Mouse (Mus musculus) heart, embryonic 15.5 days (tissue): ENCODE measurements around the gene Myoc. TPM values are rescaled to one million over a fixed set of nuclear protein-coding genes. Genes with fewer than 3 reads are reported as not detected.
"Not testable (repeated sequence)": the region's sequence is repeated elsewhere in the genome, so short reads cannot be mapped to it uniquely, and the experiment has no call there.

Experiments used
- ATAC-seq: fragments of 200-750 bp; cut with Nextera tagmentation; replicated peaks from 2 replicates; pipeline ENCODE4 v1.8.0; 2017; ENCODE audit warnings: low read depth, moderate TSS enrichment; ENCODE audit not compliant: insufficient number of reproducible peaks, insufficient read depth, low FRiP score
- H3K27ac ChIP-seq: fragments of 300-500 bp; sonication (generic); 2 replicates; pipeline ENCODE4 v1.5.1; 2015; ENCODE audit warnings: mild to moderate bottlenecking, inconsistent platforms
- H3K27me3 ChIP-seq: fragments of 300-500 bp; sonication (generic); 2 replicates; pipeline ENCODE4 v1.6.1; 2015; ENCODE audit warnings: inconsistent platforms
- H3K36me3 ChIP-seq: fragments of 300-500 bp; sonication (generic); 2 replicates; pipeline ENCODE4 v1.6.1; 2015; ENCODE audit warnings: mild to moderate bottlenecking, inconsistent platforms
- H3K4me1 ChIP-seq: fragments of 300-500 bp; sonication (generic); replicated peaks from 2 replicates; pipeline ENCODE4 v1.6.1; 2015; ENCODE audit warnings: inconsistent platforms
- H3K4me2 ChIP-seq: fragments of 300-500 bp; sonication (generic); 2 replicates; pipeline ENCODE4 v1.6.1; 2015; ENCODE audit warnings: inconsistent platforms, mild to moderate bottlenecking, moderate library complexity
- H3K4me3 ChIP-seq: fragments of 300-500 bp; sonication (generic); 2 replicates; pipeline ENCODE4 v1.5.1; 2015; ENCODE audit warnings: mild to moderate bottlenecking, inconsistent platforms
- H3K9ac ChIP-seq: fragments of 300-500 bp; sonication (generic); 2 replicates; pipeline ENCODE4 v1.6.1; 2015; ENCODE audit warnings: mild to moderate bottlenecking, inconsistent platforms
- H3K9me3 ChIP-seq: fragments of 300-500 bp; sonication (generic); replicated peaks from 2 replicates; pipeline ENCODE4 v1.6.1; 2016; ENCODE audit warnings: inconsistent platforms
- WGBS: fragments of 180-500 bp; shearing (Covaris S2); methylation state at CpG from one replicate; pipeline ENCODE4 v1.1.7; 2015; ENCODE audit warnings: mixed read lengths; 5-methylcytosine and 5-hydroxymethylcytosine counted together
- polyA plus RNA-seq: library from polyadenylated mRNA; unstranded; fragments of >200 nt; fragmentation: Nextera tagmentation; extraction: Ambion mirVana; gene quantifications from 2 replicates; pipeline ENCODE4 v1.2.1, GENCODE M21; 2015

The Myoc gene
- polyA plus RNA-seq, 1 experiment from 2014 or later: not detected

GRCm38 (mm10) chr1:162623895-162624294 lies 15.1 kb upstream of the Myoc start:
- WGBS: 27% methylated on average over 4 of the region's 4 CpGs
- no peak overlapping the region for H3K4me3 ChIP-seq
- no peak overlapping the region for H3K9ac ChIP-seq
- peaks cover 10% of the 10 kb centered on the region for H3K4me1 ChIP-seq
- H3K27ac ChIP-seq: no peak overlapping the region
- no peak for ATAC-seq
- H3K36me3 ChIP-seq: no peaks in the 10 kb centered on the region
- H3K27me3 ChIP-seq: no peaks in the 10 kb centered on the region
- no peak overlapping the region for H3K4me2 ChIP-seq
- H3K9me3 ChIP-seq: no peaks in the 10 kb centered on the region

- H3K36me3 ChIP-seq: no peaks in the 10 kb centered on the region
- 16% methylated on average over 7 of the region's 7 CpGs for WGBS
- no peaks in the 10 kb centered on the region for H3K27me3 ChIP-seq
- no peak overlapping the region for H3K4me3 ChIP-seq
- no peak overlapping the region for H3K27ac ChIP-seq
- peaks cover 10% of the 10 kb centered on the region for H3K4me1 ChIP-seq
- H3K4me2 ChIP-seq: no peak overlapping the region
- no peaks in the 10 kb centered on the region for H3K9me3 ChIP-seq
- no peak overlapping the region for H3K9ac ChIP-seq
- no peak for ATAC-seq
Observed at GRCm38 (mm10) chr1:162625229-162625628, 13.7 kb upstream of the Myoc start.

- 71% methylated on average over 4 of the region's 4 CpGs for WGBS
- not testable (repeated sequence) for ATAC-seq, H3K36me3 ChIP-seq, H3K27me3 ChIP-seq, H3K4me3 ChIP-seq, H3K9ac ChIP-seq, H3K9me3 ChIP-seq, H3K27ac ChIP-seq, H3K4me1 ChIP-seq, H3K4me2 ChIP-seq
Observed at GRCm38 (mm10) chr1:162627821-162628220, 11.1 kb upstream of the Myoc start.

- H3K4me3 ChIP-seq, H3K9me3 ChIP-seq, H3K4me2 ChIP-seq, H3K27ac ChIP-seq, H3K27me3 ChIP-seq, H3K4me1 ChIP-seq, H3K9ac ChIP-seq, ATAC-seq, H3K36me3 ChIP-seq: not testable (repeated sequence)
- WGBS: 90% methylated on average over 15 of the region's 15 CpGs
Observed at GRCm38 (mm10) chr1:162628326-162628725, 10.6 kb upstream of the Myoc start.

GRCm38 (mm10) chr1:162635291-162635931 lies 3.5 kb upstream of the Myoc start:
- not testable (repeated sequence) for H3K4me3 ChIP-seq, H3K27me3 ChIP-seq, H3K9me3 ChIP-seq, H3K27ac ChIP-seq, H3K9ac ChIP-seq, H3K4me2 ChIP-seq, H3K36me3 ChIP-seq, ATAC-seq, H3K4me1 ChIP-seq
- WGBS: 37% methylated on average over 1 of the region's 1 CpGs

- Histone ChIP-seq H3K9ac (no peak overlapping the region), H3K4me1 (no peaks in the 10 kb centered on the region), H3K36me3 (no peaks in the 10 kb centered on the region), H3K9me3 (no peaks in the 10 kb centered on the region), H3K27me3 (no peaks in the 10 kb centered on the region), H3K27ac (no peak overlapping the region), H3K4me2 (no peak overlapping the region), H3K4me3 (no peak overlapping the region)
- WGBS: 69% methylated on average over 3 of the region's 3 CpGs
- ATAC-seq: no peak
Observed at GRCm38 (mm10) chr1:162636516-162636915, 2.4 kb upstream of the Myoc start.

GRCm38 (mm10) chr1:162638535-162638934 lies 420 bp upstream of the Myoc start:
- WGBS: 89% methylated on average over 4 of the region's 4 CpGs
- ATAC-seq: no peak

GRCm38 (mm10) chr1:162639861-162640260 lies 906 bp downstream of the Myoc start:
- 89% methylated on average over 1 of the region's 1 CpGs for WGBS
- ATAC-seq: no peak
- no peak overlapping the region for H3K4me2 ChIP-seq
- H3K4me1 ChIP-seq: no peaks in the 10 kb centered on the region
- no peak overlapping the region for H3K27ac ChIP-seq
- H3K9ac ChIP-seq: no peak overlapping the region
- no peaks in the 10 kb centered on the region for H3K9me3 ChIP-seq
- H3K4me3 ChIP-seq: no peak overlapping the region
- H3K27me3 ChIP-seq: no peaks in the 10 kb centered on the region
- no peaks in the 10 kb centered on the region for H3K36me3 ChIP-seq

More at GRCm38 (mm10) chr1:162638535-162638934, 420 bp upstream of the Myoc start:
- no peak overlapping the region for H3K4me3 ChIP-seq
- no peaks in the 10 kb centered on the region for H3K4me1 ChIP-seq
- H3K36me3 ChIP-seq: no peaks in the 10 kb centered on the region
- no peak overlapping the region for H3K4me2 ChIP-seq
- no peaks in the 10 kb centered on the region for H3K27me3 ChIP-seq
- H3K27ac ChIP-seq: no peak overlapping the region
- no peak overlapping the region for H3K9ac ChIP-seq
- no peaks in the 10 kb centered on the region for H3K9me3 ChIP-seq

- H3K9ac ChIP-seq: no peak overlapping the region
- H3K4me2 ChIP-seq: no peak overlapping the region
- no peak overlapping the region for H3K4me3 ChIP-seq
- 86% methylated on average over 3 of the region's 3 CpGs for WGBS
- no peak overlapping the region for H3K27ac ChIP-seq
- ATAC-seq: no peak
- H3K36me3 ChIP-seq: no peaks in the 10 kb centered on the region
- no peaks in the 10 kb centered on the region for H3K27me3 ChIP-seq
- H3K4me1 ChIP-seq: no peaks in the 10 kb centered on the region
- no peaks in the 10 kb centered on the region for H3K9me3 ChIP-seq
Observed at GRCm38 (mm10) chr1:162642591-162642990, 3.6 kb downstream of the Myoc start.

- no peak for ATAC-seq
- H3K27ac ChIP-seq: no peak overlapping the region
- 35% methylated on average over 4 of the region's 4 CpGs for WGBS
- no peaks in the 10 kb centered on the region for H3K9me3 ChIP-seq
- no peaks in the 10 kb centered on the region for H3K36me3 ChIP-seq
- H3K4me1 ChIP-seq: no peaks in the 10 kb centered on the region
- no peak overlapping the region for H3K4me2 ChIP-seq
- no peaks in the 10 kb centered on the region for H3K27me3 ChIP-seq
- no peak overlapping the region for H3K9ac ChIP-seq
- H3K4me3 ChIP-seq: no peak overlapping the region
Observed at GRCm38 (mm10) chr1:162643752-162644151, 4.8 kb downstream of the Myoc start.

GRCm38 (mm10) chr1:162646083-162646686 lies 7.2 kb downstream of the Myoc start:
- Histone ChIP-seq H3K27ac (no peak overlapping the region), H3K4me3 (no peak overlapping the region), H3K4me2 (no peak overlapping the region), H3K4me1 (no peaks in the 10 kb centered on the region), H3K9ac (no peak overlapping the region), H3K9me3 (no peaks in the 10 kb centered on the region), H3K36me3 (no peaks in the 10 kb centered on the region), H3K27me3 (no peaks in the 10 kb centered on the region)
- no peak for ATAC-seq
- 73% methylated on average over 10 of the region's 10 CpGs for WGBS

GRCm38 (mm10) chr1:162648416-162648815 lies 9.5 kb downstream of the Myoc start:
- Histone ChIP-seq H3K4me2 (no peak overlapping the region), H3K9ac (no peak overlapping the region), H3K36me3 (no peaks in the 10 kb centered on the region), H3K9me3 (no peaks in the 10 kb centered on the region), H3K27ac (no peak overlapping the region), H3K4me3 (no peak overlapping the region), H3K4me1 (no peaks in the 10 kb centered on the region), H3K27me3 (no peaks in the 10 kb centered on the region)
- WGBS: 85% methylated on average over 14 of the region's 14 CpGs
- no peak for ATAC-seq
